Mouse (Mus musculus) ES-Bruce4 (cell line): ENCODE measurements around the gene Tlr11.

Experiments
- CTCF ChIP-seq: IDR thresholded peaks from one replicate; pipeline ENCODE4 v1.8.1; 2011; ENCODE audit warnings: low read depth, low read length
- POLR2A ChIP-seq: IDR thresholded peaks from one replicate; pipeline ENCODE4 v1.8.1; 2011; ENCODE audit warnings: low read length; ENCODE audit not compliant: insufficient read depth

- TF ChIP-seq CTCF (no peak), POLR2A (no peak)
Observed at GRCm38 (mm10) chr14:50356725-50357124, 989 bp upstream of the Tlr11 start.
